Mouse (Mus musculus) myocyte (in vitro differentiated cells): ENCODE measurements around the gene Tgif2. TPM values are rescaled to one million over a fixed set of nuclear protein-coding genes. Genes with fewer than 3 reads are reported as not detected.
"Not testable (repeated sequence)": the region's sequence is repeated elsewhere in the genome, so short reads cannot be mapped to it uniquely, and the experiment has no call there.

ENCODE experiments used
- H3K27me3 ChIP-seq: one replicate; pipeline ENCODE4 v1.6.1; 2011; ENCODE audit not compliant: control insufficient read depth, insufficient read depth, insufficient read length
- H3K36me3 ChIP-seq: one replicate; pipeline ENCODE4 v1.6.1; 2011; ENCODE audit not compliant: control insufficient read depth, insufficient read depth
- H3K4me2 ChIP-seq: one replicate; pipeline ENCODE4 v1.6.1; 2011; ENCODE audit warnings: low read depth, control low read depth
- H3K4me3 ChIP-seq: one replicate; pipeline ENCODE4 v1.5.1; 2011; ENCODE audit warnings: mild to moderate bottlenecking, control low read depth, moderate library complexity
- H3K79me2 ChIP-seq: one replicate; pipeline ENCODE4 v1.6.1; 2011; ENCODE audit not compliant: control insufficient read depth, insufficient read depth
- H3ac ChIP-seq: one replicate; pipeline ENCODE4 v1.6.1; 2011; ENCODE audit not compliant: control insufficient read depth, insufficient read length
- CEBPB ChIP-seq: IDR thresholded peaks from 2 replicates; pipeline ENCODE4 v1.6.1; 2011; ENCODE audit warnings: mild to moderate bottlenecking, moderate library complexity; ENCODE audit not compliant: poor library complexity, insufficient read depth, severe bottlenecking
- E2F4 ChIP-seq: IDR thresholded peaks from one replicate; pipeline ENCODE4 v1.6.1; 2011; ENCODE audit warnings: mild to moderate bottlenecking, control low read depth, moderate library complexity; ENCODE audit not compliant: insufficient read depth
- MAX ChIP-seq: IDR thresholded peaks from one replicate; pipeline ENCODE4 v1.6.1; 2011; ENCODE audit warnings: low read depth, mild to moderate bottlenecking, control low read depth
- MYOD1 ChIP-seq, 3 experiments: IDR thresholded peaks; one replicate each; pipeline ENCODE4 v1.6.1; 2011; ENCODE audit warnings: control low read depth in 2 of 3, low read depth in 2 of 3, mild to moderate bottlenecking in 2 of 3, moderate library complexity in 1 of 3; ENCODE audit not compliant: insufficient read length in 2 of 3, control insufficient read depth in 1 of 3
- MYOG ChIP-seq, 3 experiments: IDR thresholded peaks; one replicate each; pipeline ENCODE4 v1.6.1; 2011; ENCODE audit warnings: control low read depth in 2 of 3, low read depth in 2 of 3, mild to moderate bottlenecking in 2 of 3; ENCODE audit not compliant: insufficient read length in 2 of 3, control insufficient read depth in 1 of 3, insufficient read depth in 1 of 3
- POLR2A ChIP-seq: IDR thresholded peaks from one replicate; pipeline ENCODE4 v1.6.1; 2011; ENCODE audit warnings: low read depth, mild to moderate bottlenecking, control low read depth, moderate library complexity; ENCODE audit not compliant: insufficient read length
- POLR2AphosphoS2 ChIP-seq: IDR thresholded peaks from one replicate; pipeline ENCODE4 v1.6.1; 2011; ENCODE audit warnings: low read depth, control low read depth; ENCODE audit not compliant: insufficient read length
- REST ChIP-seq: IDR thresholded peaks from one replicate; pipeline ENCODE4 v1.6.1; 2011; ENCODE audit warnings: mild to moderate bottlenecking, control low read depth, moderate library complexity; ENCODE audit not compliant: insufficient read depth, insufficient read length
- SRF ChIP-seq: IDR thresholded peaks from one replicate; pipeline ENCODE4 v1.6.1; 2011; ENCODE audit warnings: low read depth; ENCODE audit not compliant: control insufficient read depth, insufficient read length
- TCF12 ChIP-seq: IDR thresholded peaks from one replicate; pipeline ENCODE4 v1.6.1; 2011; ENCODE audit warnings: mild to moderate bottlenecking, control low read depth; ENCODE audit not compliant: poor library complexity, insufficient read depth, severe bottlenecking
- TCF3 ChIP-seq: IDR thresholded peaks from one replicate; pipeline ENCODE4 v1.6.1; 2011; ENCODE audit warnings: low read depth, control low read depth; ENCODE audit not compliant: insufficient read length
- USF1 ChIP-seq: IDR thresholded peaks from one replicate; pipeline ENCODE4 v1.6.1; 2011; ENCODE audit warnings: low read depth, mild to moderate bottlenecking, control low read depth, moderate library complexity
- polyA plus RNA-seq: library from polyadenylated mRNA; unstranded; fragments of >200 nt; fragmentation: generic; extraction: Trizol; gene quantifications from one replicate; pipeline ENCODE4 v1.2.1, GENCODE M21; 2012; ENCODE audit warnings: missing spikeins

Gene Tgif2
- polyA plus RNA-seq, 1 experiment = 11.2 TPM

DNA sequence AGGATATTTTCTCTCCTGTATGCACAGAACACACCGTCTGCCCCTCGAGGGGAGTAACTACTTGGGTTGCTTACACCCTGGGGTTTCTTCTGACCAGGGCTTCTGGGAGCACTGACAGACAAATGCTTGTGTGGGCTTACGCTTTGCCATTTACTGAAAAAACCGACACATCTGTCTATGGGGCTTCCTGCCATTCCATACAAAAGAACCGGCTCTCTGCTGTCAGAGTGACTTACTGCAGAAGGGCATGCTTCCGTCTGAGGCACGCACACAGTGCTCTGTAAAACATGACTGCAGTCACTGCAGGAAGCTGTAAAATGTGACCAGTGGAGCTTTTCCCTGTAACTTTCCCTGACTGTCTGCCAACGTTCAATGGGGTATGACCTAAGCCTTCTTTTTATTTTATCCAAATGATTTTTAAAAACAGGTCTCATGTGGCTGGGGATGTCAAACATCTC lies 25.4 kb upstream of the Tgif2 start:
- no peaks in the 10 kb centered on the region for H3K36me3 ChIP-seq
- H3K79me2 ChIP-seq = no peaks in the 10 kb centered on the region
- peaks cover 11% of the 10 kb centered on the region for H3K27me3 ChIP-seq
- no peak overlapping the region for H3K4me3 ChIP-seq
- no peak overlapping the region for H3K4me2 ChIP-seq
- no peak overlapping the region for H3ac ChIP-seq
- no peak for TF ChIP-seq MYOG (IDR thresholded peaks at IDR 0.05; ENCODE audit: control insufficient read depth in 1 of 3, insufficient read depth in 1 of 3, insufficient read length in 2 of 3, low read depth in 2 of 3)
- TF ChIP-seq TCF12 = no peak
- no peak for TF ChIP-seq E2F4
- no peak for TF ChIP-seq USF1
- no peak for TF ChIP-seq SRF
- no peak for TF ChIP-seq MYOD1 (IDR thresholded peaks at IDR 0.05; ENCODE audit: control insufficient read depth in 1 of 3, insufficient read length in 2 of 3, low read depth in 2 of 3)
- TF ChIP-seq TCF3 = no peak
- TF ChIP-seq REST = no peak
- TF ChIP-seq POLR2A = no peak
- no peak for TF ChIP-seq MAX
- no peak for TF ChIP-seq POLR2AphosphoS2

DNA sequence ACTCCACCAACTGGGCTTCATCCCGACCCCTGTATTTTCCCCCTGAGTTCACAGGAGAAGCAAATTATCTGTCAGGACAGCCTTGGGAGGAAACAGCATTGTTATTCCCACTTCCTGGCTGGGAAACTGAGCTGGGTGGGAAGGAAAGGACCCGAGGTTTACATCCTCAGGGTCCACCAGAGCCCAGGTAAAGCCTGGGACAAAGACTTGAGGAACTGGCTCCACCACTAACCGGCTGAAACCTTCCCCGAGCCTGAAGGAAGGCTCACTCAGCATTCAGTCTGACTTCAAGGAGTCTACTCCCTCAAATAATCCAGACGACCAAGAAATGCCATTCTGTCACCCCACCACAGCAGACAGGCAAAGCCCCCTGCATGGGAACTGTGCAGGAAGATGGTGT lies 24.9 kb upstream of the Tgif2 start:
- Histone ChIP-seq H3K4me3 (no peak overlapping the region), H3ac (no peak overlapping the region), H3K4me2 (no peak overlapping the region), H3K27me3 (peaks cover 14% of the 10 kb centered on the region), H3K79me2 (no peaks in the 10 kb centered on the region), H3K36me3 (no peaks in the 10 kb centered on the region)
- TF ChIP-seq TCF12 = no peak
- no peak for TF ChIP-seq REST

DNA sequence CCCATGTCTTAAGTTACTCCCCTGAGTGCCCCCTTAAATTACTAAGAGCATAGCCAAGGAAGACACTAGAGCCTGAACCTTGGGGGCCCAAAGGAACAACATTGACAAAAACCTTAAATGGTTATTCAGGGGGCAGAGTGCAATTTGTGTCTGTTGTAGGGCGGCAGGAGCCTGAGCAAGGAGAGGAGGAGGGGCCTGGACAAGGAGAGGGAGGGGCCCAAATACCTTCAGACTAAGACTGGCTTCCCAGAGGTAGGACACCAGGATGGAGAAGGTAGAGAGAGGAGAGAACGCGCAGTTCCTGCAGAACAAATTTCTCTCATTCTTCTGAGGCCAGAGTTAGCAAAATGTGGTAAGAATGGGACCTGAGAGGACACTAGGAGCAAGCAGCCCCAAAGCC lies 24.4 kb upstream of the Tgif2 start:
- Histone ChIP-seq H3K79me2 (no peaks in the 10 kb centered on the region), H3K27me3 (peaks cover 17% of the 10 kb centered on the region)
- TF ChIP-seq E2F4 = no peak
- TF ChIP-seq MYOG (IDR thresholded peaks at IDR 0.05; ENCODE audit: control insufficient read depth in 1 of 3, insufficient read depth in 1 of 3, insufficient read length in 2 of 3, low read depth in 2 of 3) = no peak
- TF ChIP-seq TCF3 = no peak

DNA sequence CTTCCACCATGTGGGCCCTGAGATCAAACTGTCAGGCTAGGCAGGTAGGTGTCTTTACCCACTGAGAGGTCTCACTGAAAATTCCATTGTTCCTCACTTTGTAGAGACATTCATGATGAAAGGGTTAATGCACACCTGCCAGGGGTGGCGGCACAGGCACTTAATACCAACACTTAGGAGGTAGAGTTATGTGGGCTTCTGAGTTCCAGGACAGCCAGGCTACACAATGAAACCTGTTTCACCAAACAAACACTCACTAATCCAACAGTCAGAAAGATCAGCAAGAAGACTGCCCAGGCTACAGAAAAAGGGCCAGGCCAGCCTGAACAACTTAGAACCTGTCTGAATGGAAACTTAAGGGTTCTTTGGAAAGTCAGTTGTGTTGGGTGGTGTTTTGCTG lies 23.7 kb upstream of the Tgif2 start:
- H3K36me3 ChIP-seq = no peaks in the 10 kb centered on the region
- no peaks in the 10 kb centered on the region for H3K79me2 ChIP-seq

More for the DNA sequence above, 24.4 kb upstream of the Tgif2 start:
- H3ac ChIP-seq = no peak overlapping the region
- H3K36me3 ChIP-seq = no peaks in the 10 kb centered on the region
- no peak overlapping the region for H3K4me2 ChIP-seq
- H3K4me3 ChIP-seq = no peak overlapping the region

DNA sequence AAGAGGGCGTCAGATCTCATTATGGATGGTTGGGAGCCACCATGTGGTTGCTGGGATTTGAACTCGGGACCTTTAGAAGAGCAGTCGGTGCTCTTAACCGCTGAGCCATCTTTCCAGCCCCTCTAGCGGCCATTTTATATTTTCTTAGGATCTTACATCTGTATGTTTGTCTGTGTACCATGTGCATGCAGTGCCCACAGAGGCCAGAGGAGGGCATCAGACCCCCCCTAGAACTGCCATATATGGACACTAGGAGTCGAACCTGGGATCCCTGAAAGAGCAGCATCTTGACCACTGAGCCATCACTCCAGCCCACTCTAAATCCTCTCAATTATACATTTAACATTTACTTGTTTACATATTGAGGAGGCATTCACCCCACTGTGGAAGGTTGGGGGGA lies 14.7 kb upstream of the Tgif2 start:
- H3K4me3 ChIP-seq = not testable (repeated sequence)

More for the DNA sequence above, 23.7 kb upstream of the Tgif2 start:
- Histone ChIP-seq H3K4me3 (no peak overlapping the region), H3K27me3 (peaks cover 21% of the 10 kb centered on the region), H3K4me2 (no peak overlapping the region), H3ac (no peak overlapping the region)
- TF ChIP-seq TCF12 = no peak
- no peak for TF ChIP-seq MYOD1 (IDR thresholded peaks at IDR 0.05; ENCODE audit: control insufficient read depth in 1 of 3, insufficient read length in 2 of 3, low read depth in 2 of 3)
- no peak for TF ChIP-seq REST
- TF ChIP-seq POLR2A = no peak
- no peak for TF ChIP-seq MAX
- TF ChIP-seq E2F4 = no peak
- no peak for TF ChIP-seq POLR2AphosphoS2
- no peak for TF ChIP-seq USF1
- TF ChIP-seq SRF = no peak
- TF ChIP-seq TCF3 = no peak
- TF ChIP-seq CEBPB = no peak
- TF ChIP-seq MYOG (IDR thresholded peaks at IDR 0.05; ENCODE audit: control insufficient read depth in 1 of 3, insufficient read depth in 1 of 3, insufficient read length in 2 of 3, low read depth in 2 of 3) = no peak

DNA sequence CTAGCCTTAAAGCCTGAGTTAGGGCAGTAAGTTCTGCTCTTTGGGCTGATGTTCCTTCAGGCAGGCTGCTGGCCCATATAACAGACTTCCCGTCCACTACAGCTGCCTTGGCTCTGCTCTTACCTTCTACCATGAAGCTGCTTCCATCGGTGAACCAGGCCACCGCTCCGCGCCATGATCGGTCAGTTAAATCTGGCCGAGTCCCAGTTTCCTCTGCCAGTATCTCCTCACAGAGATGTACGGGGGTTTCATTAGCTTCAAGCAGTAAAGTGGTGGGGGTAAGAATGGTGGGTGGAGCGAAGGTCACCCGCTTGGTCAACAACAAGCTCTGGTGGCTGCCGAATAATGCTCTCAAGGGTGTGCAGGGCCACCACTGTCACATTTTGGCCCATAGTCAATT lies 5.5 kb upstream of the Tgif2 start:
- no peak overlapping the region for H3ac ChIP-seq
- H3K79me2 ChIP-seq = no peaks in the 10 kb centered on the region
- H3K36me3 ChIP-seq = no peaks in the 10 kb centered on the region
- H3K27me3 ChIP-seq = no peaks in the 10 kb centered on the region
- no peak overlapping the region for H3K4me3 ChIP-seq
- no peak overlapping the region for H3K4me2 ChIP-seq
- TF ChIP-seq E2F4 = no peak
- TF ChIP-seq MYOG (IDR thresholded peaks at IDR 0.05; ENCODE audit: control insufficient read depth in 1 of 3, insufficient read depth in 1 of 3, insufficient read length in 2 of 3, low read depth in 2 of 3) = no peak
- no peak for TF ChIP-seq POLR2AphosphoS2
- TF ChIP-seq TCF12 = no peak
- TF ChIP-seq CEBPB = no peak
- no peak for TF ChIP-seq REST
- TF ChIP-seq TCF3 = no peak
- no peak for TF ChIP-seq USF1
- no peak for TF ChIP-seq MAX
- no peak for TF ChIP-seq MYOD1 (IDR thresholded peaks at IDR 0.05; ENCODE audit: control insufficient read depth in 1 of 3, insufficient read length in 2 of 3, low read depth in 2 of 3)
- TF ChIP-seq POLR2A = no peak
- TF ChIP-seq SRF = no peak

More for the DNA sequence above, 14.7 kb upstream of the Tgif2 start:
- H3K27me3 ChIP-seq, H3K4me2 ChIP-seq, H3K36me3 ChIP-seq, H3ac ChIP-seq, H3K79me2 ChIP-seq: not testable (repeated sequence)
